Mouse (Mus musculus): ENCODE results near the gene Nupl1.

The Nupl1 gene

GRCm38 (mm10) chr14:60163367-60163766 is 87.9 kb downstream of the Nupl1 start:
- intact Hi-C loops (cut with DNase I): no loop called here

GRCm38 (mm10) chr14:60152373-60152772 is 98.9 kb downstream of the Nupl1 start:
- intact Hi-C loops (cut with DNase I): no loop called here

- intact Hi-C loops (cut with DNase I): no loop called here
These were observed 102.3 kb downstream of the Nupl1 start for GRCm38 (mm10) chr14:60148893-60149292.

- intact Hi-C loops (cut with DNase I): no loop called here
These were observed 108.0 kb downstream of the Nupl1 start for GRCm38 (mm10) chr14:60143234-60143633.

GRCm38 (mm10) chr14:60138339-60138738 is 112.9 kb downstream of the Nupl1 start:
- intact Hi-C loops (cut with DNase I): no loop called here

GRCm38 (mm10) chr14:60137812-60138211 is 113.4 kb downstream of the Nupl1 start:
- intact Hi-C loops (cut with DNase I): no loop called here

- intact Hi-C loops (cut with DNase I): no loop called here
These were observed 115.4 kb downstream of the Nupl1 start for GRCm38 (mm10) chr14:60135801-60136200.

- intact Hi-C loops (cut with DNase I): no loop called here
These were observed 116.5 kb downstream of the Nupl1 start for GRCm38 (mm10) chr14:60134720-60135119.

Small RNA genes within 50 kb of the gene (microRNA-seq; reads per million reads assigned to microRNA genes)
- 0 reads per million in 2 experiments for gene Mir719

Data from adrenal gland (tissue).